Mouse (Mus musculus) CD8-positive naive resting alpha-beta T cell, adult 2 months (primary cell): ENCODE results near the gene Csk.
A peak's percentile ranks its signal among the peaks of the same experiment; 100 is the strongest.

Experiments used
- DNase-seq, 2 experiments: peaks; one replicate each; pipeline ENCODE4 v3.0.0; 2022; ENCODE audit warnings: low read depth in 2 of 2, low spot score in 2 of 2

The Csk gene

DNA sequence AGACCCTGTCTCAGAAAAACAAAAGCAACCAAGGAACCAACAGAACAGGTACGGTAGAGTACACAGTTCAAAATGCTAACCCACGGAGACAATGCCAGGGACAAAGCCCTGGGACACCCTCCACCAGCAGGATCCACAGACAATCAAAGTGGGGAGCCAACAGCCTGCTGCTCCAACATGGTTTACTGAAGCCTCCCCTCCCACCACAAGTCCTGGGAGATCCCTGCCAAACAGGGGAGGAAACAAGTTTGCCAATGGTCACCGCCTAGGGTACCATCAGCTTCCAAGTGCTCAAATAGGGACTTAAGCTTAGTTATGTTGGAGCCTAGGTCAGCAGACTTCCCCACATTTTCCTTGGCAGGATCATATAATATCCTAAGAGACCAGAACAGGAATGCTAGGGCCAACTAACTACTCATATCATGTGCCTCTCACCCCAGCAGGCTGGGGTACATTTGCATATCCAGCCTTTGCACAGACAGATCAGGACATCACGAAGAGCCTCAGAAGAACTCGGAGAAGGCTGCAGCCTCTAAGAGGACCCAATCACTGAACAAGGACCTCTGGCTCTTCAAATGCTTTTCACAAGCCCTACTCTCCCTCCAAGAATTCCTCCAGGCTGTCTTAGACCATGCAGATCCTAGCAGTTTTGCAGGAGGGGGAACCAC lies 13.6 kb downstream of the Csk start:
- no peak for DNase-seq

DNA sequence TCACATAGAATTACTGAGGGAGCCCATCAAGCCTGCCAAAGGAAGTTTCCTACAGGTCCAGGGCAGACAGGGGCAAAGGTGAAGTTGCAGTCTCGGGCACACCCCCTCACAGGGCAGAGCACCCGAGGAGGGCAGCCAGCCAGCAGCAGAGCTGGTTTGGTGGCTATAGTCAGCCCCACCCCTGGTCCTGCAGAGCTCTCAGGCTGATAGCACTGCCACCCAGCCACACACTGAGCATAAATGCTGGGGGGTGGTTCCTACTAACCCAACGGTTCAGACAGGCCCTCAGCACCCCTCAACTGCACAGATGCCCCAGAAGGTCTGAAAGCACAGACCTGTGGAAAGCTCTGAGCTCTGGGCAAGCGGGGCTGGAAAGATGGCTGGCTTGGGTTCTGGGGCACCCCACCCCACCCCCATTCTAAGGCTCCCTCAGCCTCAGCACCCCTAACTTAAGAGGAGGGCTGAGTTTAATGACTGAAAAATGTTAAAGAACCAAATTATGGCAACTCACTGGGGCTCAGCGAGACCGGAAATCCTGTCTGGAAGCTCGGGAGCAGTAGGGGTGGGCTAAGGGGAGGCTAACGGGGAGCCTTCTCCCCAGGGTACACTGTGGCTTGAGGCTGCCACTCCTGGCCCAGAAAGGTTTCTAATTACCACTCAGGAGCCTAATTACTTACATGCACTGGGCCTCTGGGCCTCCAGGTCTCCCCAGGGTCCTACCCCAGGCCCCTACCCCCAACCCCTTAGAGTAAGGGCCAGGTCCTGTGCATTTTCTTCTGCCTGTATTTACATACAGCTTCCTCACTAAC lies 14.6 kb downstream of the Csk start:
- no peak for DNase-seq

GRCm38 (mm10) chr9:57637741-57638322 lies 15.6 kb downstream of the Csk start:
- DNase-seq: no peak

DNA sequence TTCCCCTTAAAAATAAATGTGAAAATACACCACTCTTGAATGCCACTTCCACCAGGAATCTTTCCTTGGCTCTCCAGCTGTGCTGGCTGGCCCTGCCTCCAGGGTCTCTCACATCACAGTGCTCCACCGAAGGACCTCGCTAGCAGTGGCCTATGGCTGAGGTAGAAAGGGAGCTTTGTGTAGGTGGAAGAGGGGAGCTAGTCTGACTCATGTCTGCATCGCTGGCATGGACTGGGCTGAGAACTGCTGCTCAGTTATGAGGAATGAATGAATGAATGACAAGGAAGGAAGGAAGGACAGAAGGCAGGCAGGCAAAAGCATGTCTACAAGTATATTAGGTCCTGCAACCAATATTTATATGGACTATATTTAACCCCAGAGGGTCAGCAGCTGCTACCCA lies 16.2 kb downstream of the Csk start:
- no peak for DNase-seq

DNA sequence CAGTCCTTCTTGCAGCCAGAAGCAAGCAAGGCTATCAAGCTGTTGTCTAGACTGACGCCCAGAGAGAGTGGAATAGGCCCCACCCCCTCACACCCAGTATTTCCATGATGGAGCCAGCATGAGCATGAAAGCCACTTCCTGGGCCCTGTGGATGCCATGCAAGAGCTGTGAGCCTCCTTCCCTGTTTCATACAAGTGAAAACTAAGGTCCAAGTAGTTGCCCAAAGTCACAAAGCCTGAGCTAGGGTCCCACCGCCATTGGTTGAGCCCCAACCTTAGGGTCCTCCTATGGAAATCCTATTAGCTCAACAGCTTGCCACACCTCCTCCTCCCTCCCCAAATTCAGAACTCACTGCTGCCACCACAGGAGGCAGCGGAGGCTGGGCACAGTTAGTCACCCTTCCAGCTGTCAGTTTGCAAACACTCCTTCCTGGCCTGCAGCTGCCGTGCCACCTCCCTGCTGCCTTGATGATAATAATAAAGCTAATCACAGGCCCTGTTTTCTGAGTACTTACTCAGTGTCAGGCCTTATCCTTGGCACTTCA lies 19.9 kb downstream of the Csk start:
- peak in 1 of 2 experiments; percentile 60 for DNase-seq

DNA sequence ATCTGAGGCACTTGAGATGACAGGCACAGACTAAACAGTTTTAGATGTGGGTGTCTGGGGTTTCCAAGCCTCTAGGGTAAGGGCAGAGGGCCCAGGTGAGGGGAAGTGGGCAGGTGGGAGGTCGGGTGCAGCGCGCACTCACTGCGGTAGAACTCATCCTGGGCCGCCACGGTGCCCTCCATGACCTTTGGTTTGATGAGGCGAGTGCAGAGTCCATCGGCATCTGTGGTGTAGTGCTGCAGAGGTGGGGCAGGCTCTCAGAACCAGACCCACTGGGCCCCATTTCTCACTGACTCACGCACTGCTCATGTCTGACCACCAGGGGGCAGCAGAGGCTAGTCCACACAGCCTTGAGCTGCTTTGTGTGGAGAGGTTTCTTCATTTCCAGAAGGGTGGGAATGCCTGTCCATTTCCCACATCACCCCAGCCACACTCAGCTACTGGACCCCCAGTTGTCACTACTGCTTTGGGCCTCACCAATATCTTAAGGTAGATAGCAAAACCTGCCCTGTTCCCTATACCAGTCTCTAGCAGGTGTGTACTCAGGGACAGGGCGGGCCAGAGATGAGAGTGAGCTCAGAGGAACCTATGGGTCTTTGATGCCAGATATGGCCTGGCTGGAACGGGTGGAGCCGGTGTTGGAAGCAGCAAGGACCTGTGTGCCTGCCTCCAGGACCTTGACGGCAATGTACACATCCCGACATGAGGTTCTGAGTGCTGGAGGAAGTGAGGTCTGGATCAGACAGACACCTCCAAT lies 24.1 kb downstream of the Csk start:
- DNase-seq: peak; percentile 84 to 87

- no peak for DNase-seq
These were observed 24.7 kb downstream of the Csk start for GRCm38 (mm10) chr9:57628717-57629116.

DNA sequence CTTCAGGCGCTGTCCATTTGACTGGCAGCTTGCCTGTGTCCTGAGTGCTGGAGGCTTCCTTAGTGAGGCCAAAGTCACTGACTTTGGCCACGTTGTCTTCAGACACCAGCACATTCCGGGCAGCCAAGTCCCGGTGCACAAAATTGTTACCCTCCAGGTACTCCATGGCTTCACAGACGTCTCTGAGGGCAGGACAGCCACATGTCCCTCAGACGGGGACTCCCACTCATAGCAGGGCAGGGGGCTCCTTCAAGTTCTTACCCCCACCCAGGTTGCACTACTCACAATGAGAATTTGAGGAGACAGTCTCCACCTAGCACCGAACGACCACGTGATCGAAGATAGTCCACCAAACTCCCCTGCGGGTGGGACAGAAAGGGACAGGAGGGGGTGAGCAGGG lies 25.5 kb downstream of the Csk start:
- no peak for DNase-seq

DNA sequence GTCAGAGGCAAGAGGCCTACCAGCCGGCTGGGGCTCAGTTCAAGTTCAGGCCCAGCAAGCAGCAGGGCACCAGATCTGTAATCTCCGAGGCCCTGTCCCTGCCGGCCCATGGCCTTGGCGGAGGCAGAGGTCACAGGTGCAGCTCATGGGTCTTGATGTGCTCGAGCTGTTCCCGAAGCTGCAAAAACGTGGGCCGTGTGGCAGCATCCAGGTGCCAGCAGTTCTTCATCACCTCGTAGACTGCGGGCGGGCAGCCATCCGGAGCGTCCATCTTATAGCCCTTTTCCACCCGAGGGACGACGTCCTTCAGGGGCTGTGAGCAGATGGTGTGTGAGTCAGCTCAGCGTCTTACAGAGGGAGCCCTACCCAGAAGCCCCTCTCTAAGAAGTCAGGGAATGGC lies 26.2 kb downstream of the Csk start:
- no peak for DNase-seq

GRCm38 (mm10) chr9:57625674-57626500 lies 27.5 kb downstream of the Csk start:
- DNase-seq: no peak

- no peak for DNase-seq
These were observed 29.1 kb downstream of the Csk start for GRCm38 (mm10) chr9:57624295-57624694.

DNA sequence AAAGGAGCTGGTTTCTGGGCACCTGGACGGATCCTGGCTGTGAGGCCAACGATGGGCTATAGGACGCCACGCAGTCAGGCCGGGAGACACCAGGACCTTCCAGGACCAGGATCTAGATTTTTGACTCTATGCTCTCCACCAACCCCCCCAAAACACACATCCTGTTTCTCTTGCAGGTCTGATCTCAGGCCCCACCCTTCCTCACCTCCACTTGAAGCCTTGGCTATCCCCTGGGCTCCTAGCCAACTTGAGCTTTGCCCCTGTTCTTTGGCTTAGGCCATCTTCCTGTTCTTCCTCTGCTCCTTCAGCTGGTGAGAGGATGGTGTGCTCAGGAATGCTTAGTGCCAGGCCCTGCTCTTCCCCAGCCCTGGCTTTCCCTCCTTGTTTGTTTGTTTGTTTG lies 32.8 kb downstream of the Csk start, which contains the start of gene Lman1l:
Gene Lman1l, minus strand, starts transcription at position 101 of the 400 bp plus-strand sequence.
- no peak for DNase-seq

DNA sequence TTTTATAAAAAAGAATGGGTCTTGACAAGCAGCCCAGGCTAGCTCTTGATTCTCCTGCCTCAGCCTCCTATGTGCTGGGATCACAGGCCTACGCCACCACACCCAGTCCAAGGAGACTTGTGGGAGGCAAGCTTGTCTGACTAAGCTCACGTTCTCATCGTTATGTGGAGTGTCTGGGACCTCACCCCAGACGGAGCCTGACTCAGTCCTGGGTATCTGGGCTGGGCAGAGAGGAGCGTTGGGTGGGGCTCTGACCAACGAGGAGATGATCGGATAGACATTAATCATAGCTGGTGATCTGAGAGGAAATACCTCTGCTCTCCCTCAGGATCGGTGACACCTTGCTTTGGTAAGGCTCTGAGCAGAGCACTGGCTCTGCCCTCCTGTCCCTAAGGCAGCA lies 34.6 kb downstream of the Csk start:
- DNase-seq: no peak

DNA sequence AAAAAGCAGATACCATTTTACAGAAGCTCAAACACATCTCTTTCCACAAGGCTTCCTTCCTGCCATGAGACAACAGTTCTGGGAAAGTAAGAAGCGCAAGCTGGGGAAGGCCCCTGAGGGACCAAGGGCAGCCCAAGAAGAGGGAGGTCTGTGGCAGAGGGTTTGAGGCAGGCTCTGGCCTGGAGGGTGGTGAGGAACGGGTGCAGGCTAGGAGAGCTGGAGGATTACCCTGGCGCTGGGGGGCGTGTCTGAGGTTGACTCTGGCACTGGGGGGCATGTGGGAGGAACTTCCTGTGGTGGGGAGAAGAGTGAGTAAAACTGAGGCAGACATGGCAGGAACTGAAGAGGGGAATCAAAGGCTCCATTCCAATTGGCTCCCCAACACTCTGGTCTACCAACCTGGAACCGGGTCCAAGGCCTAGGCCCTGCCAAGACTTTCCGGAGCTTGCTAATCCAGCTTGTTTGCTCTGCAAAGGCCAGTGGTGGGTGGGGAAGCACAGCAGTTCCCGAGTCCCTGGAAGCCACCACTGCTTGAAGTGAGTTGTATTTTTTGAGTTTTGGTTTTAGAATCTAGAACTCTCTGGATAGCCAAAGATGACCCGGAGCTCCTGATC lies 35.8 kb downstream of the Csk start:
- no peak for DNase-seq

- DNase-seq: no peak
These were observed 38.6 kb downstream of the Csk start for GRCm38 (mm10) chr9:57614786-57615185.

DNA sequence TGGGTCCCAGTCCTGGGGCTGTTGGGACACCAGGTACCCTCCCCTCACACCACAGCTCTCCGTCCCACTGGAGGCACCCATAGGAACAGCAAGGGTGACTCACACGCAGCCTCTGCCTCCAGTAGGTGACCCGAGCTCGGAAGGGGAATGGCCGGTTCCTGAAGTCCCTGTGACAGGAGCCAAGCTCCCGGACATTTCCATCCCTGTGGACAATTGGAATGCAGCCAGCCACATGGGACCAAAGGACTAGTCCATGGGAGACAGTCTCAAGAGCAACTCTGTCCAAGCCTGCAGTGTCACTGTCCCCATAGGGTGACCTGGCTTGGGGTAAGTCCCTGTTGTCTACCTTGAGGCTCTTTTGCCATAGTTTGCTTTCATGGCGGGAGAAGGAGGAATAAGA lies 39.5 kb downstream of the Csk start:
- no peak for DNase-seq

GRCm38 (mm10) chr9:57612587-57612986 lies 40.8 kb downstream of the Csk start:
- DNase-seq: no peak

DNA sequence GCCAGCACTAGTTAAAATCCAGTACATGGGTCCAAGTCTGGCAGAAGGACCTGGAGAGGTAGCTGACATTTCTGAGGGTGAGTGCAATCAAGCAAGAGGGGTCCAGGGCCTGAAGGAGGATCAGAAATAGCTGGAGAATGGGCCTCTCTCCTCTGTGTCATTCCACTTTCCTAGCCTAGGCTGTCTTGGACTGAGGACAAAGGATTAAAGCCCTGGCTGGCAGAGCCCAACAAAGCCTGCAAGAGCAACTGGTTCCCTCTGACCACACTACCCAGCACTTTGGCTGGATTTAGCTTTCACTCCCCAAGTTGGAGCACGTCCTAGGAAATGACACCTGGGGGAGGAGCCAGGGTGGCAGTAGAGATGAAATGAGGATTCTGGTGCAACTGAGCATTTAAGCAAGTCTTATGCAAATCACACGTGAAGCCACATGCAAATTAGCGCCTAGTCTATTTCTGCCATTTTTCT lies 43.0 kb downstream of the Csk start:
- no peak for DNase-seq

DNA sequence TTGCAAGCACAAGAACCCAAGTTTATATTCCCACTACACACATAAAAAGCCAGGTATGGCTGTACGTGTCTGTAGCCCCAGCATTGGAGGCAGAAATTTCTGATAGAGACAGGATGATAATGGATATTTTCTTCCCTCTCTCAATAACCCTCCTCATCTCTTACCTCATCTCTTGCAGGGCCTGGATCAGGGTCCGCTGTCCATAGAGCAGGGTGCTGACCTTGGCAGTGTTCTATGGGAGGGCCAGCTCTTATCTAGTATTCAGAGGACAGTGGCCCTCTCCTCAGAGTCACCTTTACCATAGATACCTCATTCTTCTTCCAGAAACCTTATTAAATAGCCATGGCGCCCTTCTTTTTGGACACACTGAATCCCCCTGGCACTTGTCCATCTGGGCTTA lies 43.6 kb downstream of the Csk start:
- DNase-seq: no peak
